10 mouse cellular contexts compared by ENCODE assay signal in genomic region chr12:41680141-41680540, GRCm38 (mm10).
DNase-seq lines count a peak whose midpoint lies in the region; ATAC-seq and TF ChIP-seq lines count a peak whose summit lies in the region.
"Had no signal": no experiment of that assay in that cellular context is flagged by ENCODE, and none has a peak within 500 bp of the region (broad histone marks: within the 10 kb centered on the region; RNA-seq: fewer than 3 reads in every experiment).

No protein-coding gene starts in this region.

- peak; percentile 29 for DNase-seq in hindbrain, postnatal 0 days (ENCODE audit: low spot score)
- DNase-seq in right cerebral cortex, adult 18-20 months = peak; percentile 30
- no peak for DNase-seq in right cerebral cortex, postnatal 25 days
- DNase-seq in brain, embryonic 14.5 days (ENCODE audit: low read depth) = peak; percentile 41
- DNase-seq in stomach, postnatal 0 days (ENCODE audit: low spot score) = no peak
- no peak for DNase-seq in gastrocnemius, adult 18-20 months (ENCODE audit: low spot score)
- DNase-seq in spleen, postnatal 14 days (ENCODE audit: low spot score in 2 of 2) = no peak
- DNase-seq: thymus, adult 18-20 months had no signal

- no peaks in the 10 kb centered on the region for H3K36me3 ChIP-seq in hindbrain, postnatal 0 days (ENCODE audit: insufficient read depth, low read length)
- no peaks in the 10 kb centered on the region for H3K36me3 ChIP-seq in hindbrain, embryonic 13.5 days
- no peaks in the 10 kb centered on the region for H3K36me3 ChIP-seq in stomach, postnatal 0 days (ENCODE audit: control insufficient read depth, insufficient read depth, low read length)
- H3K36me3 ChIP-seq: embryonic facial prominence, embryonic 15.5 days had no signal

- no peak overlapping the region for H3K27ac ChIP-seq in hindbrain, postnatal 0 days
- H3K27ac ChIP-seq in hindbrain, embryonic 13.5 days = no peak overlapping the region
- no peak overlapping the region for H3K27ac ChIP-seq in stomach, postnatal 0 days (replicated peaks)
- H3K27ac ChIP-seq: embryonic facial prominence, embryonic 15.5 days had no signal

- ATAC-seq in hindbrain, postnatal 0 days = no peak
- ATAC-seq in hindbrain, embryonic 13.5 days (ENCODE audit: low FRiP score) = no peak
- ATAC-seq in stomach, postnatal 0 days (ENCODE audit: low FRiP score, low TSS enrichment) = no peak

- no peak for TF ChIP-seq EP300 in stomach, postnatal 0 days (optimal IDR thresholded peaks at IDR 0.05)

- TF ChIP-seq POLR2A in brain, embryonic 14.5 days (IDR thresholded peaks at IDR 0.05; ENCODE audit: borderline replicate concordance, extremely low read depth, insufficient read depth, insufficient read length, poor library complexity, severe bottlenecking) = no peak

- H3K4me1 ChIP-seq in hindbrain, postnatal 0 days (ENCODE audit: insufficient read depth, low read length) = no peaks in the 10 kb centered on the region
- H3K4me1 ChIP-seq in hindbrain, embryonic 13.5 days (replicated peaks) = no peaks in the 10 kb centered on the region
- no peaks in the 10 kb centered on the region for H3K4me1 ChIP-seq in stomach, postnatal 0 days (replicated peaks; ENCODE audit: control insufficient read depth, insufficient read depth)
- H3K4me1 ChIP-seq: embryonic facial prominence, embryonic 15.5 days had no signal

- no peaks in the 10 kb centered on the region for H3K27me3 ChIP-seq in hindbrain, postnatal 0 days (ENCODE audit: insufficient read depth, low read length)
- H3K27me3 ChIP-seq in hindbrain, embryonic 13.5 days = no peaks in the 10 kb centered on the region
- no peaks in the 10 kb centered on the region for H3K27me3 ChIP-seq in stomach, postnatal 0 days (ENCODE audit: control insufficient read depth, insufficient read depth, low read length)
- H3K27me3 ChIP-seq: embryonic facial prominence, embryonic 15.5 days had no signal

- H3K4me3 ChIP-seq in hindbrain, postnatal 0 days (ENCODE audit: low read length) = no peak overlapping the region
- H3K4me3 ChIP-seq in hindbrain, embryonic 13.5 days = no peak overlapping the region
- no peak overlapping the region for H3K4me3 ChIP-seq in stomach, postnatal 0 days (ENCODE audit: low read depth, low read length)
- H3K4me3 ChIP-seq: embryonic facial prominence, embryonic 15.5 days had no signal

- no peaks in the 10 kb centered on the region for H3K9me3 ChIP-seq in hindbrain, postnatal 0 days (ENCODE audit: low read length)
- H3K9me3 ChIP-seq in hindbrain, embryonic 13.5 days = no peaks in the 10 kb centered on the region
- H3K9me3 ChIP-seq in stomach, postnatal 0 days (ENCODE audit: control insufficient read depth, low read length) = no peaks in the 10 kb centered on the region
- H3K9me3 ChIP-seq: embryonic facial prominence, embryonic 15.5 days had no signal

- H3K9ac ChIP-seq in hindbrain, postnatal 0 days (replicated peaks; ENCODE audit: low read length) = no peak overlapping the region
- no peak overlapping the region for H3K9ac ChIP-seq in hindbrain, embryonic 13.5 days
- no peak overlapping the region for H3K9ac ChIP-seq in stomach, postnatal 0 days (ENCODE audit: low read length)
- H3K9ac ChIP-seq: embryonic facial prominence, embryonic 15.5 days had no signal

- TF ChIP-seq CTCF in hindbrain, postnatal 0 days (IDR thresholded peaks at IDR 0.05; ENCODE audit: low read depth) = peak; percentile 52
- peak; percentile 28; the same call in 1 of the 2 replicates for TF ChIP-seq CTCF in brain, embryonic 14.5 days (IDR thresholded peaks at IDR 0.05; ENCODE audit: borderline replicate concordance, extremely low read depth, insufficient read depth, insufficient read length)
- TF ChIP-seq CTCF in stomach, postnatal 0 days (IDR thresholded peaks at IDR 0.05; ENCODE audit: low read depth) = peak; percentile 71

- WGBS in hindbrain, postnatal 0 days = 92% methylated on average over 1 of the region's 1 CpGs
- WGBS in hindbrain, embryonic 13.5 days = 96% methylated on average over 1 of the region's 1 CpGs
- 93% methylated on average over 1 of the region's 1 CpGs for WGBS in stomach, postnatal 0 days

- H3K4me2 ChIP-seq in hindbrain, postnatal 0 days (ENCODE audit: low read depth, low read length) = no peak overlapping the region
- H3K4me2 ChIP-seq in hindbrain, embryonic 13.5 days = no peak overlapping the region
- no peak overlapping the region for H3K4me2 ChIP-seq in stomach, postnatal 0 days (replicated peaks; ENCODE audit: low read depth)
- H3K4me2 ChIP-seq: embryonic facial prominence, embryonic 15.5 days had no signal

Comparison
In these comparisons a context has a peak if more than half of its experiments do, and no peak if none do; other contexts are left out.
1. DNase-seq: peak in hindbrain, postnatal 0 days (single experiment), right cerebral cortex, adult 18-20 months (single experiment) and brain, embryonic 14.5 days (single experiment); none in right cerebral cortex, postnatal 25 days (single experiment), stomach, postnatal 0 days (single experiment), gastrocnemius, adult 18-20 months (single experiment) and spleen, postnatal 14 days (0 of 2).
2. Peak in every context shown above with its lines, with median percentiles within 50 percentile points of each other: CTCF ChIP-seq.